Mouse (Mus musculus): Measurements from ENCODE around the gene Gga2. TPM values are rescaled to one million over a fixed set of nuclear protein-coding genes. Genes with fewer than 3 reads are reported as not detected.

Gga2 gene
- 53.1 and 58.6 TPM in 2 replicates for polyA plus RNA-seq (2015; fragmentation: Nextera tagmentation; extraction: Ambion mirVana)

DNA sequence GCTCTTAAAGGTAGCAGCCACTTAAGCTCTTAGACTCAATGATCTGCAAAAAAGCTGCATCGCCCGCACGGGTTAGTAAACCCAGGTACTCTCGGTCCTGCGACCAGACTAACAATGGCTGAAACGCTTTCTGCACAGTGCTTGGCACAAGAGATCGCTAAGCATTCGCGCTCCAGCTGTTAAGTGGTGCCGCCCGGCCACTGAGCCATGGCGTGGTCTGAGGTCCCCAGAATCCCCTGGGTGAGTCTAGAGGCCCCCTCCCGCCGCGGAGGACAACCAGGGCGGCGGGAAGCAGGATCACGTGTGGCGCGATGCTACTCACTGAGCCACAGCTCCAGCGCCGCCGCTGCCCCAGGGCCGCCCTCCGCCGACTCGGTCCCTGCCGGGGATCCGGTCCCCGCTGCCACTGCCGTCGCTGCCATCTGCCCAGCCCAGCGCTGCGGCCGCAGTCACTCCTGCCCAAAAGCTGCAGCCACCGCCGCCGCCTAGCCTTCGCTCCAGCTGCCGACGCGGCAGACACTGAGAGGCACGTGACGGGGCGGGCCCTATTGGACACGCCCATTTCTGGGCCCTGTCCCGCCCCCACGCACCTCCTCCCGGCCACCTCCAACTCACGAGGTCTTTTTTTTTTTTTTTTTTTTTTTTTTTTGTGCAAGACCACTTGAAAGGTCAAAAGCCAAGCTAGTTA lies at the start of gene Gga2:
Gene Gga2, minus strand, starts transcription at position 556 of the 688 bp plus-strand sequence.
- ATAC-seq (ENCODE audit: low FRiP score), result peak; percentile 92
- Histone ChIP-seq H3K4me2 (peak within 1 kb of the TSS; percentile 69), H3K9me3 (replicated peaks) (no peaks in the 10 kb centered on the region), H3K27ac (replicated peaks) (peak within 1 kb of the TSS; percentile 91), H3K4me3 (replicated peaks) (peak within 1 kb of the TSS; percentile 93), H3K27me3 (replicated peaks) (no peaks in the 10 kb centered on the region), H3K36me3 (no peaks in the 10 kb centered on the region), H3K4me1 (peaks cover 43% of the 10 kb centered on the region), H3K9ac (replicated peaks) (peak within 1 kb of the TSS; percentile 82)
- under 1% methylated on average over 45 of the region's 50 CpGs for WGBS

GRCm38 (mm10) chr7:122067517-122068381 lies 46.7 kb upstream of the Gga2 start:
- H3K9me3 ChIP-seq (replicated peaks), result no peaks in the 10 kb centered on the region
- peak overlapping the region; percentile 99 for H3K4me3 ChIP-seq (replicated peaks)
- H3K4me1 ChIP-seq, result peaks cover 38% of the 10 kb centered on the region
- peaks cover 26% of the 10 kb centered on the region for H3K36me3 ChIP-seq
- peak overlapping the region; percentile 98 for H3K9ac ChIP-seq (replicated peaks)
- H3K4me2 ChIP-seq, result peak overlapping the region; percentile 79
- peak overlapping the region; percentile 97 for H3K27ac ChIP-seq (replicated peaks)
- ATAC-seq (ENCODE audit: low FRiP score), result peak; percentile 34
- WGBS, result 5% methylated on average over 55 of the region's 58 CpGs
- H3K27me3 ChIP-seq (replicated peaks), result no peaks in the 10 kb centered on the region

DNA sequence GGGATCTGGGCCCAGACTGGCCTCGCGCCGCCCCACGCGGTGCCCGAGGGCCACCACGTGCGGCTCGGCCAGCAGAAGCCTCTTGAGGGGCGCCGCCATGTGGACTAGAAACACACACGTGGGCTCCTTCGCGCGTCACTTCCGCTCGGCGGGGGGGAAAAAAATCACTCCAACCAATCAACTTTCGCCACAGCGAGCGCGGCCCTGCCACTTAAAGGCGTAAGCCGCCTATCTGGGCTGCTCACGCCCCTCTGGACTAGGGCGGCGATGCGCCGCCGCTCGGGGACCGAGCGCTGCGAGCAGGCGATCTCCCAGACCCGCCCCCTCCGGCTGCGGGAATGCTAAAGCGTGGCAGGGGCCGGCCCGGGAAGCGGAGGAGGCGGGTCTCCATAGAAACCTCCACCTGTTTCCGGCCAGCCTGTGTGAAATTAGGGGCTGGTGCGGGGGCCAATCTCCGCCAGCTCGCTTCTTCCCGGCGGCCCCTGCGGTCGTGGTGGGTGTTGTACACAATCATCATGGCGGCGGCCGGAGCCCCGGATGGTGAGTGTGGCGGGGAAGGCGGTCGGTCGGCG lies 46.0 kb upstream of the Gga2 start, which contains the start of the genes Ubfd1 and Ears2:
Gene Ubfd1, plus strand, starts transcription at position 231 of the 572 bp plus-strand sequence.
Gene Ears2, minus strand, starts transcription at position 319 of the 572 bp plus-strand sequence.
- Histone ChIP-seq H3K9me3 (replicated peaks) (no peaks in the 10 kb centered on the region), H3K4me2 (peak within 1 kb of the TSS; percentile 79), H3K9ac (replicated peaks) (peak within 1 kb of the TSS; percentile 98), H3K36me3 (peaks cover 20% of the 10 kb centered on the region), H3K27me3 (replicated peaks) (no peaks in the 10 kb centered on the region), H3K4me3 (replicated peaks) (peak within 1 kb of the TSS; percentile 99), H3K27ac (replicated peaks) (peak within 1 kb of the TSS; percentile 97), H3K4me1 (peaks cover 38% of the 10 kb centered on the region)
- 0% methylated on average over 57 of the region's 60 CpGs for WGBS
- ATAC-seq (ENCODE audit: low FRiP score), result peak; percentile 97

GRCm38 (mm10) chr7:122066102-122066944 lies 45.3 kb upstream of the Gga2 start:
- Histone ChIP-seq H3K9ac (replicated peaks) (peak overlapping the region; percentile 98), H3K4me1 (peaks cover 38% of the 10 kb centered on the region), H3K27me3 (replicated peaks) (no peaks in the 10 kb centered on the region), H3K9me3 (replicated peaks) (no peaks in the 10 kb centered on the region), H3K27ac (replicated peaks) (peak overlapping the region; percentile 97), H3K4me2 (peak overlapping the region; percentile 79), H3K4me3 (replicated peaks) (peak overlapping the region; percentile 99), H3K36me3 (peaks cover 18% of the 10 kb centered on the region)
- peak; percentile 80 for ATAC-seq (ENCODE audit: low FRiP score)
- 21% methylated on average over 31 of the region's 31 CpGs for WGBS

DNA sequence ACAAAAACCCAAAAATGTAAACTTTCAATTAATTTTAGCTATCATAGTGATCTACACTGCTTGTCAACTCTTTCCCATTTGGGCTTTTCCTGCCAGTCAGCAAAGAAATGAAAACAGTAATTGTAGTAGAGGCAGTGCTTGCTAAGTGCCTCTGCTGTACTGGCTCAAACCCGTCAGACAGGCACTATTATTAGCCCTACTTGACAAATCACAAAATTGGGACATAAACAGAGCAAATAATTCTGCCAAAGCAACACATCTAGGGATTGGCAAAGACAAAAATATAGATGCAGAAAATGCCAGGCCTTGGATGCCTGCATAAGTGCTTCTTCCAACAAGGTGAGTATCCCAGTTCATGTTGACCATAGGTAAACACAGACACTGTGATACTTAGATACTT lies 44.6 kb upstream of the Gga2 start:
- no peak overlapping the region for H3K9ac ChIP-seq (replicated peaks)
- WGBS, result 87% methylated on average over 1 of the region's 1 CpGs

GRCm38 (mm10) chr7:122056633-122057032 lies 35.6 kb upstream of the Gga2 start:
- WGBS, result 89% methylated on average over 5 of the region's 5 CpGs
- Histone ChIP-seq H3K27ac (replicated peaks) (no peak overlapping the region), H3K4me2 (no peak overlapping the region), H3K36me3 (peaks cover 38% of the 10 kb centered on the region), H3K9me3 (replicated peaks) (no peaks in the 10 kb centered on the region), H3K9ac (replicated peaks) (no peak overlapping the region), H3K27me3 (replicated peaks) (no peaks in the 10 kb centered on the region), H3K4me1 (no peaks in the 10 kb centered on the region), H3K4me3 (replicated peaks) (no peak overlapping the region)
- ATAC-seq (ENCODE audit: low FRiP score), result no peak

More for the DNA sequence above, 44.6 kb upstream of the Gga2 start:
- Histone ChIP-seq H3K27me3 (replicated peaks) (no peaks in the 10 kb centered on the region), H3K4me1 (peaks cover 37% of the 10 kb centered on the region), H3K27ac (replicated peaks) (no peak overlapping the region), H3K4me2 (peak overlapping the region; percentile 79), H3K36me3 (peaks cover 17% of the 10 kb centered on the region), H3K4me3 (replicated peaks) (no peak overlapping the region), H3K9me3 (replicated peaks) (no peaks in the 10 kb centered on the region)
- ATAC-seq (ENCODE audit: low FRiP score), result no peak

- no peak overlapping the region for H3K4me3 ChIP-seq (replicated peaks)
- H3K9me3 ChIP-seq (replicated peaks), result no peaks in the 10 kb centered on the region
- 87% methylated on average over 1 of the region's 1 CpGs for WGBS
- ATAC-seq (ENCODE audit: low FRiP score), result no peak
- H3K27me3 ChIP-seq (replicated peaks), result no peaks in the 10 kb centered on the region
- H3K27ac ChIP-seq (replicated peaks), result no peak overlapping the region
- H3K4me2 ChIP-seq, result no peak overlapping the region
- H3K4me1 ChIP-seq, result no peaks in the 10 kb centered on the region
- no peak overlapping the region for H3K9ac ChIP-seq (replicated peaks)
- H3K36me3 ChIP-seq, result peaks cover 50% of the 10 kb centered on the region
Measured at GRCm38 (mm10) chr7:122050834-122051233, 29.8 kb upstream of the Gga2 start.

DNA sequence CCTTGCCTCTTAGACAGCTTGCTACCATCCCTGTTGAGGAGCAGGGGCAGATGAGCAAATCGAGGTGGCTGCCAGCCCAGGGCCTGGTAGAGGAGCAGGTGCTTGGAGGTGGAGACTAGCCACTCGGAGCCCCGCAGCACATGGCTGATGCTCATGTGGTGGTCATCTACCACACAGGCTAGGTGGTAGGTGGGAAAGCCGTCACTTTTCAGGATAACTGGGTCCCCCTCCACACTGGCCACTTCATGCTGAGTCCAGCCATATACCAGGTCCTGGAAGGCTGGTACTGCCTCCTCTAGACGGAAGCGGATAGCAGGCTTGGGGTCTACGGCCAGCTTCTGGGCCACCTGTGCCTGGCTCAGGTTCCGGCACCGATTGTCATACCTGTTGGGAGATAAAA lies 27.2 kb upstream of the Gga2 start:
- H3K27ac ChIP-seq (replicated peaks), result no peak overlapping the region
- H3K9me3 ChIP-seq (replicated peaks), result no peaks in the 10 kb centered on the region
- no peaks in the 10 kb centered on the region for H3K27me3 ChIP-seq (replicated peaks)
- H3K36me3 ChIP-seq, result peaks cover 50% of the 10 kb centered on the region
- no peaks in the 10 kb centered on the region for H3K4me1 ChIP-seq
- 98% methylated on average over 9 of the region's 9 CpGs for WGBS
- H3K4me3 ChIP-seq (replicated peaks), result no peak overlapping the region
- H3K9ac ChIP-seq (replicated peaks), result no peak overlapping the region
- no peak overlapping the region for H3K4me2 ChIP-seq
- no peak for ATAC-seq (ENCODE audit: low FRiP score)

GRCm38 (mm10) chr7:122046813-122047212 lies 25.8 kb upstream of the Gga2 start:
- no peak for ATAC-seq (ENCODE audit: low FRiP score)
- Histone ChIP-seq H3K27me3 (replicated peaks) (no peaks in the 10 kb centered on the region), H3K4me2 (no peak overlapping the region), H3K27ac (replicated peaks) (no peak overlapping the region), H3K4me3 (replicated peaks) (no peak overlapping the region), H3K9ac (replicated peaks) (no peak overlapping the region), H3K4me1 (no peaks in the 10 kb centered on the region), H3K9me3 (replicated peaks) (no peaks in the 10 kb centered on the region), H3K36me3 (peaks cover 50% of the 10 kb centered on the region)
- WGBS, result 95% methylated on average over 2 of the region's 2 CpGs

GRCm38 (mm10) chr7:122045711-122046110 lies 24.7 kb upstream of the Gga2 start:
- ATAC-seq (ENCODE audit: low FRiP score), result no peak
- Histone ChIP-seq H3K27me3 (replicated peaks) (no peaks in the 10 kb centered on the region), H3K9ac (replicated peaks) (no peak overlapping the region), H3K4me3 (replicated peaks) (no peak overlapping the region), H3K36me3 (peaks cover 45% of the 10 kb centered on the region), H3K27ac (replicated peaks) (no peak overlapping the region), H3K9me3 (replicated peaks) (no peaks in the 10 kb centered on the region), H3K4me2 (no peak overlapping the region), H3K4me1 (no peaks in the 10 kb centered on the region)
- 90% methylated on average over 1 of the region's 1 CpGs for WGBS

- H3K27me3 ChIP-seq (replicated peaks), result no peaks in the 10 kb centered on the region
- H3K4me3 ChIP-seq (replicated peaks), result no peak overlapping the region
- WGBS, result 93% methylated on average over 4 of the region's 4 CpGs
Measured at GRCm38 (mm10) chr7:122045181-122045634, 24.2 kb upstream of the Gga2 start.

More at GRCm38 (mm10) chr7:122045181-122045634, 24.2 kb upstream of the Gga2 start:
- Histone ChIP-seq H3K27ac (replicated peaks) (no peak overlapping the region), H3K4me1 (no peaks in the 10 kb centered on the region), H3K9me3 (replicated peaks) (no peaks in the 10 kb centered on the region), H3K4me2 (no peak overlapping the region), H3K9ac (replicated peaks) (no peak overlapping the region), H3K36me3 (peaks cover 43% of the 10 kb centered on the region)
- no peak for ATAC-seq (ENCODE audit: low FRiP score)

All from neural tube, embryonic 15.5 days (tissue).